Mouse (Mus musculus): Measurements from ENCODE around the gene Susd4. TPM values are rescaled to one million over a fixed set of nuclear protein-coding genes. Genes with fewer than 3 reads are reported as not detected.

Gene Susd4
- polyA plus RNA-seq, 1 experiment from 2014 or later, result 73.9 TPM

GRCm38 (mm10) chr1:182823723-182824421 is 60.2 kb downstream of the Susd4 start:
- WGBS, result 34% methylated on average over 21 of the region's 21 CpGs
- peak; percentile 66; the same call in 1 of the 2 replicates for ATAC-seq (ENCODE audit: low read depth)
- no peaks in the 10 kb centered on the region for H3K9me3 ChIP-seq
- H3K36me3 ChIP-seq, result no peaks in the 10 kb centered on the region
- H3K4me3 ChIP-seq, result no peak overlapping the region
- peaks cover 55% of the 10 kb centered on the region for H3K4me1 ChIP-seq (replicated peaks)
- no peaks in the 10 kb centered on the region for H3K27me3 ChIP-seq
- H3K4me2 ChIP-seq, result peak overlapping the region; percentile 31
- peak overlapping the region; percentile 67 for H3K27ac ChIP-seq (replicated peaks)
- H3K9ac ChIP-seq, result peak overlapping the region; percentile 31

GRCm38 (mm10) chr1:182826557-182826956 is 62.9 kb downstream of the Susd4 start:
- no peak overlapping the region for H3K27ac ChIP-seq (replicated peaks)
- no peak overlapping the region for H3K9ac ChIP-seq
- no peak overlapping the region for H3K4me3 ChIP-seq
- peaks cover 37% of the 10 kb centered on the region for H3K4me1 ChIP-seq (replicated peaks)
- no peak overlapping the region for H3K4me2 ChIP-seq
- no peaks in the 10 kb centered on the region for H3K36me3 ChIP-seq
- whole genome bisulfite sequencing, result 81% methylated on average over 3 of the region's 3 CpGs
- no peak for ATAC-seq (ENCODE audit: low read depth)
- no peaks in the 10 kb centered on the region for H3K9me3 ChIP-seq
- no peaks in the 10 kb centered on the region for H3K27me3 ChIP-seq

GRCm38 (mm10) chr1:182838061-182838460 is 74.4 kb downstream of the Susd4 start:
- Histone ChIP-seq H3K4me3 (no peak overlapping the region), H3K9me3 (no peaks in the 10 kb centered on the region), H3K4me2 (no peak overlapping the region), H3K27me3 (no peaks in the 10 kb centered on the region), H3K4me1 (replicated peaks) (peaks cover 43% of the 10 kb centered on the region), H3K9ac (no peak overlapping the region), H3K27ac (replicated peaks) (peak overlapping the region; percentile 52), H3K36me3 (no peaks in the 10 kb centered on the region)
- no peak for ATAC-seq (ENCODE audit: low read depth)
- WGBS, result 43% methylated on average over 6 of the region's 6 CpGs

GRCm38 (mm10) chr1:182839332-182839929 is 75.8 kb downstream of the Susd4 start:
- 63% methylated on average over 4 of the region's 4 CpGs for WGBS

GRCm38 (mm10) chr1:182840011-182840410 is 76.4 kb downstream of the Susd4 start:
- no peaks in the 10 kb centered on the region for H3K9me3 ChIP-seq

More at GRCm38 (mm10) chr1:182839332-182839929, 75.8 kb downstream of the Susd4 start:
- peak overlapping the region; percentile 75 for H3K27ac ChIP-seq (replicated peaks)
- H3K4me2 ChIP-seq, result no peak overlapping the region
- no peaks in the 10 kb centered on the region for H3K36me3 ChIP-seq
- H3K4me1 ChIP-seq (replicated peaks), result peaks cover 43% of the 10 kb centered on the region
- no peaks in the 10 kb centered on the region for H3K27me3 ChIP-seq
- ATAC-seq (ENCODE audit: low read depth), result peak; percentile 15; the same call in 1 of the 2 replicates
- peak overlapping the region; percentile 43; the same call in 1 of the 2 replicates for H3K9ac ChIP-seq
- no peak overlapping the region for H3K4me3 ChIP-seq
- no peaks in the 10 kb centered on the region for H3K9me3 ChIP-seq

GRCm38 (mm10) chr1:182840606-182841005 is 76.9 kb downstream of the Susd4 start:
- Histone ChIP-seq H3K4me1 (replicated peaks) (peaks cover 43% of the 10 kb centered on the region), H3K4me2 (no peak overlapping the region), H3K9ac (no peak overlapping the region), H3K4me3 (no peak overlapping the region), H3K9me3 (no peaks in the 10 kb centered on the region), H3K36me3 (no peaks in the 10 kb centered on the region), H3K27ac (replicated peaks) (peak overlapping the region; percentile 49; the same call in 1 of the 2 replicates), H3K27me3 (no peaks in the 10 kb centered on the region)
- 58% methylated on average over 6 of the region's 6 CpGs for whole genome bisulfite sequencing
- ATAC-seq (ENCODE audit: low read depth), result no peak

More at GRCm38 (mm10) chr1:182840011-182840410, 76.4 kb downstream of the Susd4 start:
- Histone ChIP-seq H3K27me3 (no peaks in the 10 kb centered on the region), H3K27ac (replicated peaks) (peak overlapping the region; percentile 75), H3K36me3 (no peaks in the 10 kb centered on the region), H3K4me2 (no peak overlapping the region), H3K4me1 (replicated peaks) (peaks cover 43% of the 10 kb centered on the region), H3K9ac (peak overlapping the region; percentile 43; the same call in 1 of the 2 replicates), H3K4me3 (no peak overlapping the region)
- 19% methylated on average over 6 of the region's 6 CpGs for WGBS
- no peak for ATAC-seq (ENCODE audit: low read depth)

GRCm38 (mm10) chr1:182849556-182849955 is 85.9 kb downstream of the Susd4 start:
- peak; percentile 79 for ATAC-seq (ENCODE audit: low read depth)
- H3K4me2 ChIP-seq, result peak overlapping the region; percentile 21; the same call in 1 of the 2 replicates

GRCm38 (mm10) chr1:182850080-182850479 is 86.4 kb downstream of the Susd4 start:
- Histone ChIP-seq H3K9me3 (no peaks in the 10 kb centered on the region), H3K4me3 (no peak overlapping the region), H3K27me3 (no peaks in the 10 kb centered on the region), H3K4me2 (peak overlapping the region; percentile 21; the same call in 1 of the 2 replicates), H3K4me1 (replicated peaks) (peaks cover 47% of the 10 kb centered on the region), H3K27ac (replicated peaks) (peak overlapping the region; percentile 85), H3K36me3 (no peaks in the 10 kb centered on the region), H3K9ac (no peak overlapping the region)
- ATAC-seq (ENCODE audit: low read depth), result peak; percentile 44; the same call in 1 of the 2 replicates
- 62% methylated on average over 1 of the region's 1 CpGs for WGBS

More at GRCm38 (mm10) chr1:182849556-182849955, 85.9 kb downstream of the Susd4 start:
- Histone ChIP-seq H3K4me1 (replicated peaks) (peaks cover 47% of the 10 kb centered on the region), H3K36me3 (no peaks in the 10 kb centered on the region), H3K27ac (replicated peaks) (peak overlapping the region; percentile 85), H3K4me3 (no peak overlapping the region), H3K9ac (no peak overlapping the region), H3K9me3 (no peaks in the 10 kb centered on the region), H3K27me3 (no peaks in the 10 kb centered on the region)
- whole genome bisulfite sequencing, result 34% methylated on average over 12 of the region's 12 CpGs

- no peak for ATAC-seq (ENCODE audit: low read depth)
- H3K27ac ChIP-seq (replicated peaks), result peak overlapping the region; percentile 68
Measured at GRCm38 (mm10) chr1:182852158-182852557, 88.5 kb downstream of the Susd4 start.

GRCm38 (mm10) chr1:182856636-182857035 is 93.0 kb downstream of the Susd4 start:
- Histone ChIP-seq H3K9me3 (no peaks in the 10 kb centered on the region), H3K4me1 (replicated peaks) (peaks cover 53% of the 10 kb centered on the region), H3K9ac (no peak overlapping the region), H3K4me2 (no peak overlapping the region), H3K27me3 (no peaks in the 10 kb centered on the region), H3K36me3 (no peaks in the 10 kb centered on the region), H3K27ac (replicated peaks) (peak overlapping the region; percentile 74), H3K4me3 (no peak overlapping the region)
- 57% methylated on average over 13 of the region's 13 CpGs for WGBS
- ATAC-seq (ENCODE audit: low read depth), result no peak

More at GRCm38 (mm10) chr1:182852158-182852557, 88.5 kb downstream of the Susd4 start:
- Histone ChIP-seq H3K27me3 (no peaks in the 10 kb centered on the region), H3K36me3 (no peaks in the 10 kb centered on the region), H3K4me2 (no peak overlapping the region), H3K4me3 (no peak overlapping the region), H3K9ac (no peak overlapping the region), H3K9me3 (no peaks in the 10 kb centered on the region), H3K4me1 (replicated peaks) (peaks cover 61% of the 10 kb centered on the region)
- WGBS, result 44% methylated on average over 6 of the region's 6 CpGs

GRCm38 (mm10) chr1:182861671-182862358 is 98.2 kb downstream of the Susd4 start:
- no peaks in the 10 kb centered on the region for H3K27me3 ChIP-seq
- H3K4me1 ChIP-seq (replicated peaks), result peaks cover 42% of the 10 kb centered on the region
- no peaks in the 10 kb centered on the region for H3K9me3 ChIP-seq
- ATAC-seq (ENCODE audit: low read depth), result peak; percentile 62
- no peak overlapping the region for H3K4me3 ChIP-seq
- 21% methylated on average over 7 of the region's 7 CpGs for WGBS
- no peaks in the 10 kb centered on the region for H3K36me3 ChIP-seq
- H3K4me2 ChIP-seq, result no peak overlapping the region
- H3K27ac ChIP-seq (replicated peaks), result peak overlapping the region; percentile 18; the same call in 1 of the 2 replicates
- H3K9ac ChIP-seq, result no peak overlapping the region

- H3K4me3 ChIP-seq, result no peak overlapping the region
- peaks cover 47% of the 10 kb centered on the region for H3K4me1 ChIP-seq (replicated peaks)
- no peak for ATAC-seq (ENCODE audit: low read depth)
- no peaks in the 10 kb centered on the region for H3K27me3 ChIP-seq
- no peak overlapping the region for H3K9ac ChIP-seq
- no peaks in the 10 kb centered on the region for H3K9me3 ChIP-seq
- 91% methylated on average over 6 of the region's 6 CpGs for WGBS
- no peak overlapping the region for H3K4me2 ChIP-seq
- H3K27ac ChIP-seq (replicated peaks), result no peak overlapping the region
- H3K36me3 ChIP-seq, result no peaks in the 10 kb centered on the region
Measured at GRCm38 (mm10) chr1:182863396-182863795, 99.7 kb downstream of the Susd4 start.

Measured in neural tube, embryonic 13.5 days (tissue).